Mouse (Mus musculus) monocyte, adult 5-6 weeks (primary cell): Measurements from ENCODE around the gene Ckap2l. TPM values are rescaled to one million over a fixed set of nuclear protein-coding genes. Genes with fewer than 3 reads are reported as not detected.

ENCODE experiments used
- ATAC-seq: fragments of 153-309, 156-312 bp; replicated peaks from 2 replicates; pipeline ENCODE4 v1.8.0; 2017; ENCODE audit warnings: mild to moderate bottlenecking; ENCODE audit not compliant: low TSS enrichment, insufficient number of reproducible peaks, severe bottlenecking, poor library complexity, low FRiP score
- total RNA-seq: library from RNA; stranded (forward); fragments of 200-1000, 200-491, 200-594 nt; gene quantifications from 3 replicates; pipeline ENCODE4 v1.2.3, GENCODE M21; 2017

Gene Ckap2l
- total RNA-seq, 1 experiment from 2014 or later: 2.0 TPM

DNA sequence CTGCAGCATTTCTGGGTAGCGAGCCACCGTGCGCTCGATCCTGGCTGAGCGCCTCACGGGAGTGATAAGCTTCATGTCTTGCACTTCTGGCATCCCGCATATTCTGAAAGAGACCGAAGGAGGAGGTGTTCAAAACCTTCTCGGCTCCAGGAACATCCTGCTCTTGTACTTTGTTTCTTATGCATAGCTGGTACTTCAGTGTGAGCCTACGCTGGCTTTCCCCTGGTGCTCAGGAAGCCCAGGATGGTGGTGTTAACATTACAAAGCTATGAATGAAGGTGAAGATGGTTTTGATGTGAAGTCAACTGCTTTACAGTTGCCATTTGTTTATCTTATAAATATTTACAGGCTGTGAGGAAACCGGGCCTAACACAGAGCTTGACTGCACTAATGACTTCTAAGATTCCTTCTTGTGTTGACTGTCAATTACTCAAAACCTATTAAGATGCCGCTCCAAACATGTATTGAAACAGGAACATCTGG is 27.8 kb downstream of the Ckap2l start:
- no peak for ATAC-seq

DNA sequence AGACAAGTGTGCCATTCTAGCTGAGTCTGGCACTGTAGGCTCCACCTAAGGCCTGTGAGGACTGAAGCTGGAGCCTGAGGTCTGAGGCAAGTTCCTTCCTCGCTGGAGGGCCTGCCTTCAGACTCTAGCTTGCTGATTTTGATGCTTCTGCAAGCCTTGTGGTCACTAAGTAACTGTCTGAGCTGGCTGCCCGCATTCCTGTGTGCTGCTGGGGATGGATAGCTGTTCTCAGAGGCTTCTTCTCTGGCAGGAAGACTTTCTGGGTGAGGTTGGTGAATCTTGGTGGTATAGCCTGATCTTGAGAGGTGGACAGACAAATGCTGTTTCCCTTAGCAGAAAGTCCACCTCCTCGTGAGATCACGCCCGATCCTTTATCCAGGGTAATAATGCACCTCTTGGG is 29.3 kb downstream of the Ckap2l start:
- no peak for ATAC-seq

DNA sequence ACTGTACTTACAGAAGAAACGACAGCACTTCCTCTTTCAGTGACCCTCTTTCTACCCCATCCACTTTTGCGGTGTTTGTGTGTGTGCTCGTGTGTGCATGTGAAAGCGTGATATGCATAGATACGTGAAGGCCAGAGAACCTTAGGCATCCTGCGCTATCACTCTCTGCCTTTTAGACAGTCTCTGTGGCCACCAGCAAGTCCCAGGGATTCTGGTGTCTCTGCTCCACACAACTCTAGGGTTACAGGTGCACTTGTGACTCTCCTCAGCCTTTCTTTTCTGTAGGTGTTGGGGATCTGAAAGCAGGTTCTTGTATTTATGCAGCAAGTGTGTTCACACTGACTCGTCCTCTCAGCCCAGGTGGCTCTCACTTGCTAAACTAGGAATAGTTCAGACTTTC is 31.7 kb downstream of the Ckap2l start:
- ATAC-seq: no peak

DNA sequence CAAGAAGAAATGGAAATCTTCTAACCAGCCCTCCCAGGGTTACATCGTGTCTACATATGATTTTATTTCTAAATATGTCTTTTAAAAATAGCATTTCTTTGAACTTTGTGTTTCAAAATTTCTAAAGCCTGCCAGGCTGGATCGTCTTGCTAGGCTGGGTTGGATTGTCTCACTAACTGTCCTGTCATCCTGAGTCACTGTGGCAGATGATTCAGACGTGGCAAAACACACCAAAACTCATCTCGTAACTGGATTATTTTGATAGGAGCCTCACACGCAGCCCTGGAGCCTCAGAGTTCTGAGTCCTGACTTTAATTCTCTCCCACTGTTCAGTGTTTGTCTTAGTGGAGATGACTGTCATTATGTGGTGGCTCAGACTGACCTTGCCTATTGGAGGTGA is 33.9 kb downstream of the Ckap2l start:
- no peak for ATAC-seq

DNA sequence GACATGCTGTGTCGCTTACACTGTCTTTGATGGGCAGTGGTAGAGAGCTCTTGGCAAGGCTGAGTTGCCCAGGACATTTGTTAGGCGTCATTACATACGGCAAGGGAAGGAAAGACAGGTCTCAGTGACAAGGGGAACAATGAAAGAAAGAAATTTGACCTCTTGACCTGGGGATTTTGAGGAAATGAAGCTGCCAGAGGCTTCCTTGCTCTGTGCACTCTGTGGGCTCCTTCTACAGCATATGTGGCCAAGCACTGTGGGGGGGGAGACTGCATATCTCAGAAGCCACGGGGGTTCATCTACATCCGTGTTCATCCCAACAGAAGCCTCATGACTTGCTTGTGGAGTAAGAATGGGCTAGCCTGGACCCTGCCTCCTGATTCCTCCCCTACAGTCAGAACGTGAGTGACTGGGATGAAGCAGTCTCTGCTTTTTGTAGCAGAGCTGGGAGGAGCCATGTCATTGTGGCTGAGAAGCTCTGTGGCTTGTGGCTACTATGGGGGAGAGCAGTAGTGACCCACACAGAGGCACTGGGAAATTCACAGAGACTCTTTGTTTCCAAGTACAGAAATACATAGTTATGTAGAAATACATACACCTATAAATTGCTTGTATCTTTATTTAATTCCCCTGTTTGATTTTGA is 35.7 kb downstream of the Ckap2l start:
- ATAC-seq: no peak

DNA sequence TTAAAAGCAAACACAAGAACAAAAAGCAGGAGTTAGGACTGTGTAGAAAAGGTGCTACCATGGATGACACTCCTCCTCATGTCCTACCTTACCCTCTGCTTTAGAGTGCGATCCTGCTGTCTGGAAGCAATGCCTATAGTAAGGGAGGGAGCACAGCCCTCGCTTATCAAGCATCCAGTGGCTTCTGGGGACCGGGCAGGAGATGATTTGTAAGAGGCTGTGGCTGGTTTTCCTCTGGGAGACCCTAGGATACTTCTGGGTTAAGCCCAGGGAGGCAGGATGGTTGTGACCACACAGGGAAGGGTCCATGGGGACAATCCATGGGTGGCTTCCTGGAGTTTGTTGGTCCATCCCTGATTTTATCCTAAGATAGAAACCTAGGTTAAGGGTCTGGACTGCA is 36.4 kb downstream of the Ckap2l start:
- ATAC-seq: no peak

DNA sequence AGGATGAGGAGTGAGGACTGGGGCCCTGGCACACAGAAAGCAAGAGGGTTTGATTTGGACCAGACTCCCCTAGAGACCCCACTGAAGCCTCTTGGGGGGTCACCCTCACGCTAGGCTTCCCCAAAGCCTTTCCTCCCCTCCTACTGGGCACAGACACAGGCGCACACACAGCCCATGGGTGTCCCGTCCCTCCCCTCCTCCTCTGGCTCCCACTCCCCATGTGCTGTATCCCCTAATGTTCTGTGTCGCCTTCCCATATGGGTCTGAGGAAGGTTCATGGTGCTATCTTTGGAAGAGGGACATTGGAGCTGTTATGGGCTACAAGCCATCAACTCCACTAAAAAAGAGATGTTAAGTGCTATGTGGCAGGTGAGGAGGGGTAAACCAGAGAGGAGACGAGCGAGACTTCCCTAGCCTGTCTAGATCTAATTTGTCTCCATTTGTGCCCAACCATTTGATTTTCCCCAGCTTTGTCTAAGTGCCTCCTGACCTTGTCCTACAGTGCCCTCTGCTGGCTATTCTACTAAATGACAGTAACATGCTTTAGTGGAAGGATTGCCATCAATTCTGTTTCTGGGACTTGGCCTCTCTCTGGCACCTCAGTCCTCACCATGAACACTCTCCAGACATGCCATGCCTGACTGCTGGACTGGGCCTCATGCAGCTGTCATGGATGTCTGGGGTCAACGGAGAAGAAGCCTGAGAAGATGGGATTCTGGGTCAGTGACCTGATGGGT is 38.4 kb downstream of the Ckap2l start:
- peak; percentile 75 for ATAC-seq

DNA sequence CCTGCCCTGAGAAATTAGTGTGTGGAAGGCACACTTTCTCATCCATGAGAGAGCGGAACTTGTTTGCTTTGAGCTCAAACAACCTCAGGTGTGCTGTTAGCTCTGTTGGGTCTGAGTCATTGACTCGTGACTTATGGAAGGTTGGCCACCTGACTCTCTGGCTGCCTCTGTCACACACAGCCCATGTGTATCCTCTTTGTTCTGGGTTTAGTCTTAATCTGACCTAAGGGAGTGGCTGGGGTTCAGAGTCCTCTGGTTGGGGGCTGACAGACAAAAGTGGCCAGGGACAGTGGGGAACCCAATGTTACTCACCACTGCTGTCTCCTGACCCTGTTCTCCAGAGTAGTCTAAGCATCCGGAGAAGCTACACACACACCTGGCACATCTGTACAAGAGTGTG is 39.0 kb downstream of the Ckap2l start:
- ATAC-seq: no peak

DNA sequence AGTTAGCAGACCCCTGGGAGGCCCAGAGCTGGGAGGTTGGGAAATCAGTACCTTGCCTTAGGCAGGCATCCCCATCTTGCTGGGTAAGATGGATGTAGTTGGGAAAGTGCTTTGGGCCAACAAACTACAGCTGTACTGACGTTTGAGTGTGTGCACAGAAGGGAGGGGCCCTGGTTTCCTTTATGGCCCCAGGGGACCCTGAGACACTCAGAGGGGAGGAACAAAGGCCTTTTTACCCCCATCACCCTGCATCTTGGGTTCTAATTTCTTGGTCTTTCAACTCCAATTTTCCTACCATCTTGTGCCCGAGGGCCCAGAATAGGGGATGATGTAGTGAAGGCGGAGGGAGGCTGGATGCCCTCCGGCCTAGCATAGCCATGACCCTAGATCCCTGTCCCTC is 41.0 kb downstream of the Ckap2l start:
- no peak for ATAC-seq

DNA sequence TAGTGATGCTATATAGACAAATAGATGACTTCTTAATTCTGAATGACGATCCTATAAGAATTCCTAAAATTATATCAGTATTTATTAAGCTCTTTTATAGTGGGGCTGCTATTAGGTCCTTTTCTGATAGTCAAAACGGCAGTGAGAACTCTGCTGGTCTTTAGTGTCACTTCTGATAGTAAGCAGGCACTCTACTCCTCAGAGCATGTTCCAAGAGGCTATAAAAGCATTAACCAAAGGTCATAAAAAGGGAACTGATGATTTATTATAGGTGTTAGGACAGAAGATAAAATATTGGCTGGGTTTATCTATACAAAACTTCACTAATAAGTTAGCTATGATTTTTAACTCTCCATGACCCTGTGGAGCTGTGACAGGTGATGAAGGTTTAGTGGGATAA is 42.9 kb downstream of the Ckap2l start:
- no peak for ATAC-seq

DNA sequence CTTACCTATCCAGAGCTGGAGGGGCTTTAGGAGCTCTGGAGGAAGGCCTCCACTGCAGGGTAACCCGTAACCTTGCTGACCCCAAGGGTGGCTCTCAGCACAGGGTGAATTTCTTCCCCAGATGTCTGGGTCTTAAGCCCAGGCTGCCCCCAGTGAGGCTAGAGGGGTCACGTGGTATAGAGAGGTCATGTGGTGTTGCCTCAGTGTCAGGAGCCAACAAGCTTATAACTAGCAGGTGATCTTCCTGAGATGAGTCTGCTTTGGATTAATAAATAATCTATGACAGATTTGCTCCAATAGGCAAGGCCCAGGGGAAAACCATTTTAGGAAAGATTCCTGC is 43.4 kb downstream of the Ckap2l start:
- ATAC-seq: no peak

DNA sequence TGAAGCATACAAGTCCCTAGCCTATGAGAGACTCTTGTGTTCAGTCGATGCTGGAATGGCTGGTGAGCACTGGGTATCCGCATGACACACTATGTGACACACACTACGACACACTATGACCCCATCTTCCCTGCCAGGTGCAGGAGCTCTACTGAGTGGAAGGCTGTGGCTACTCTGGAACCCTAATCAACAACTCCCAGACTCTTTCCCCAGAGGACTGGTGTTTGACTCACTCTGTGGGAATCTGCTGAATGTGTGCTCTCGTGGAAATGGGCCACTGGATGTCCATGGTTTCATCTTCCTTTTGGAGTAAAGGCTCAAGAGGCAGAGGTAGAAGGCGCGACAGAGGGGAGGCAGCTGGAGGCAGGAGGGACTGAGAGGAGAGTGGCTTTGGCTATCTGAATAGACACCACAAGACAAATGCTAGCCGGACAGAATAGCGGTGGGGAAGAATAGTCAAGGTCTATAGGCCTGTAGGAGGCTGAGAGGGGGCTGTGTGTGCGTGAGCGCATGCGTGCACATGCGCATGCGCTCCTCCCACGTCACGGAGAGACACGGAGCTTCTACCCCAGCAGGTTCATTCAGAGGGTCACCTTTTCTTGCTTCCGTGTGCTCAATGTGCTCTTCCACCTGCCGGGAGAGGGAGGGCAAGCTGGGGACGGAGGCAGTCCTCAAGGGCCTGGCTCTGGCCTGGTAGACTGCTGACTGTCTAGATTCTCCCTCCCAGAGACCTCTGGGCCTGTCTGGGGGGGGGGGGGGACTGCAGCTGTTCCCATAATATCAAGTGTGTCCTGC is 44.0 kb downstream of the Ckap2l start:
- ATAC-seq: no peak

DNA sequence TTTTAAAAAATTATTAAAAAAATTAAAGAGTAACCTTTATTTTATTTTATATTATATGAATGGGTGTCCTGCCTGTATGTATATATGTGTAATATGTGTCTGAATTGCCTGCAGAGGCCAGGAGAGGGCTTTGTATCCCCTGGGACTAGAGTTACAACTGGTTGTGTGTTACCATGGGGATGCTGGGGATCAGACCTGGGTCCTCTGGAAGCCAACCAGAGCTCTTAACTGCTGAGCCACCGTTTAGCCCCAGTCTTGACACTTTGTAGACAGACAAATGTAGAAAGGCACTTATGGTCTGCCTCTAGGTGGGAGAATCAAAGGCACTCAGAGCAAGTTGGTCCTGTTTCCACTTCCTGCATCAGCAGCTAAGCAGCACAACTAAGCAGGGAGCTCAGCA is 47.7 kb downstream of the Ckap2l start:
- no peak for ATAC-seq

DNA sequence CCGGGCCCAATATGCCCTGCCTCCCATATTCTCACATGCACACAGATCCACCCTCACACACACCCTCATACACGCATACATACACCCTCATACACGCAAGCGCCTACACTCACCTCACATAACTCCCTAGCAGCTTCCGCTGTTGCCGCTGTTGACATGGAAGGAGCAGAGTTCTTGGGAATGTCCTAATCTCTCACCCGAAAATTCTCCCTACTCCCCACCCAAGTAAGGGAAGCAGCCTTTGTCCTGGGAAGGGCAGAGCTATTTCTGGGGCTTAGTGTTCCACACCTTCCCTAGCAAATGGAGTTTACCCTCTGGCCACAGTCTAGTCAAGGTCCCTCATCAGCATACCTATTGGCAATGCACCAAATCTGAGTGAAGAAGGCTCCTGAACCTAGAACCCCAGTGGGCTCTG is 49.3 kb downstream of the Ckap2l start:
- ATAC-seq: no peak

DNA sequence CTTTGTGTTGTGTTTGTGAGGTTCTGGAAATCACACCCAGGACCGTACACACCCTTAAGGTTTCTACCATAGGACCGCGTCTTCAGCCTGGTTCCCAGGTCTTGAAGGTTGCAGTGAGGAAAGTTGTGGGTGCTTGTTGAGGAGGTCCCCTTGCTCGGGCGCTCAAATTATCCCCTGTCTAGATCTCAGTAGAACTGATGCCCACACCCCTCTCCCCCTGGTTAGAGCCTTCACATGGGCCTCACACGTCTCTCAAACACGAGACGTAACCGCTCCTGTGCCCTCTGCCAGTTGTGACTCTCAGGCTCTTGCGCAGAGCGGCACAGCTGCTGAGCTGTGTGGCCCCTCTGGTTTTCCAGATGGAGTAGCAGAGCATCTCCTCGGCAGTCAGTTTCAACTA is 50.1 kb downstream of the Ckap2l start:
- ATAC-seq: no peak

DNA sequence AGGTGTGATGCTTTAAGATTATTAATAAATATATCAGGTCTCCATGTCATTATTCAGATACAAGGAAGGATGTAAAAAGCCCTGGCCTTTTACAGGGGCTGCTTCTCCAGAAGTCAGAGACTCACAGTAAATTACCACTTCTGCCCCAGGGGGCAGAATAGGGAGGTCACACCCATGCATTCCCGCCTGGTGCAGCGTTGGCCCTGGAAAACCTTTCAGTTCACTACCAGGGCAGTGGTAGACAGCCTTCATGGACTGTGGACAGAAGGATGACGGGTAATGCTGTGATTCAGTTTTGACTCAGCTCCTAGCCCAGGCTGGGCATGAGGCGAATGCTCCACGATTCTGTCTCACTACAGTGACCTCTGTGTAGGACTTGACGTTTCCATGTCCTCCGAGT is 50.6 kb downstream of the Ckap2l start:
- ATAC-seq: no peak

DNA sequence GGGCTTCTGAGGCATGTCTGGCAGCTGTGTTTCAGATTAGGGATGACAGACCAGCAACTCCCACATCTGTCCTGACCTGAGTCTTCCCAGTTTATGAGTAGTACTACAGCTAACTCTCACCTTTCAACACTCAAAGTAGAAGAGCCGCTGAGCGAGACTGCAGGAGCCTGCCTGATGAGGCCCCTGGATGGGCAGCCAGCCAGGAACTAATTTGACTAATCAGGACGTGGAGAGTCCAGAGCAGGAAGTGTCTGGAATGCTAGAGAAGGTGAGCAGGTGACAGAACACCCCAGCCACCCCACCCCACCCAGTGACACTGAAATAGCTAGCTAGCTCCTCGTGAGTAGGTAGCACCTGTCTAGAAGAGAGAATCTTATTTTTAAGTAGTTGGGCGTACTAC is 51.4 kb downstream of the Ckap2l start:
- ATAC-seq: no peak

DNA sequence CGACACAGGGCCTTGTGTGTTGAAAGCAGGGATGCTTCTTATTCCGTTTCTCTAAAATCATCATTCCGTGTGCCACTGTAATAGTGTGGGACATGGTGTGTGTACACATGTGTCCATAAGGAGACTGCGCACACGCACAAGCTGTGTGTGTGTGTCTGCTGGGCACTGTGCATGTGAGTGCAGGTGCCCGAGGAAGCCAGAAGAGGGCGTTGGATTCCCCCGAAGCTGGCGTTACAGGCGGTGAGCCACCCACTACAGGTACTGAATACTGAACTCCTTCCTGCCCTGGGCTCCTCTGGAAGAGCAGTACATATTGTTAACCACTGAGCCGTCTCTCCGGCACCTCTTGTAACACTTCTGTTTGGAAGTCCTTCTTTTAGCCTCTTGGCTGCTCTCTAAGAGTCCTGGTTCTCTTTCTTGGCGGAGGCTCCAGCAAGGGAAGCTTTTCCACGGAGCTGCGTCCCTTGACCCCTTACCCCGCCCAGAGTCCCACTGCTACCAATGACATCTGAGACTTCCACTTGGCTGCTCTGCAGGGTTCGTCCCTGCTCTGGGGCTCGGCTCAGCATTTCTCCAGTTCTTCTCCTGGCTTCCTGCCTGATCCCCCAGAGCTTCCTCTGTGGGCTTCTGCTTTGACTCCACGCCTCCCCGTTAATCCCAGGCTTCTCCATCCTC is 52.4 kb downstream of the Ckap2l start:
- ATAC-seq: no peak

DNA sequence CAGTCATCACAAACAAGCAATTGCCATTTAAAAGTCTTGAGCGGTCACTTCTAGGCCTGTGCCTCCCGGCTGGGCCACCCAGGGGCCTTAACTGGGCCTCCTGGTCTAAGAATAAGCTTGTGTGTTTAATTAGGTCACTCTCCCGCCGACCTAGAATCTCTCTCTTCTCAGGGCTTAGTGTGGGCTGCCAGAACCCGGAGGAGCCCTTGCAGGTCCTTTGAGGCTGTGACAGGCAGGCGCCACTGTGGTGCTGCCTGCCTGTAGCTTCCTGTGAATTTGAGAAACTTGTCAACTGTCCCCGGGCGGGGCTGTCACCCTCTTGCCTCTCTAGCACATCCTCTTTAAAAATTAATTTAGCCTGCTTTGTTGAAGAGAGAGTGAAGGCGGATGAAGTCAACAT is 53.2 kb downstream of the Ckap2l start:
- peak; percentile 61 for ATAC-seq
